Mouse (Mus musculus) small intestine, adult 10 weeks (tissue): ENCODE data around the gene Kera. TPM values are rescaled to one million over a fixed set of nuclear protein-coding genes. Genes with fewer than 3 reads are reported as not detected.

ENCODE experiments used
- polyA plus RNA-seq: library from polyadenylated mRNA; stranded (reverse); fragments of 350-450 nt; fragmentation: Illumina TruSeq; extraction: RNeasy Lipid Tissue Mini Kit (QIAGEN cat#74804); gene quantifications from one replicate; pipeline ENCODE4 v1.2.3, GENCODE M21; 2014; ENCODE audit warnings: low replicate concordance

Gene Kera
- polyA plus RNA-seq, result not detected

DNA sequence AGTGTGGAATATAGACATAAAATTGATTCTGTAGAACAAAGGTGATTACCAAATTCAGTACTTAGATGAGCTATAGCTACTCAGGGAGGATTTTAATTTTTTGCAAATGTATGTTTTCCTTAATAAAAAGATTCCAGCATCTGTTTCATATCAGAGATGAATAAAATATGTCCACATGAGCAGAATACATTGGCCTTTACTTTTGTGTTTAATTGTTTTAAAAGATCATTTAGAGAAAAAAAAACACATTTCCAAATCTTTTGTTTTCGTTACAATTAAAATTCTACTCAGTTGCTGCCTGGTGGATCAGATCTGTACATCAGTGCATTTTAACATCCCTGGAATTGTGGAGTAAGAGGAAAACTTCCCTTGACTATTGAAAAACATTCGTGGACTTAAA, at the start of gene Kera:
Kera (plus strand) TSS at position 301 of the 400 bp plus-strand sequence.

DNA sequence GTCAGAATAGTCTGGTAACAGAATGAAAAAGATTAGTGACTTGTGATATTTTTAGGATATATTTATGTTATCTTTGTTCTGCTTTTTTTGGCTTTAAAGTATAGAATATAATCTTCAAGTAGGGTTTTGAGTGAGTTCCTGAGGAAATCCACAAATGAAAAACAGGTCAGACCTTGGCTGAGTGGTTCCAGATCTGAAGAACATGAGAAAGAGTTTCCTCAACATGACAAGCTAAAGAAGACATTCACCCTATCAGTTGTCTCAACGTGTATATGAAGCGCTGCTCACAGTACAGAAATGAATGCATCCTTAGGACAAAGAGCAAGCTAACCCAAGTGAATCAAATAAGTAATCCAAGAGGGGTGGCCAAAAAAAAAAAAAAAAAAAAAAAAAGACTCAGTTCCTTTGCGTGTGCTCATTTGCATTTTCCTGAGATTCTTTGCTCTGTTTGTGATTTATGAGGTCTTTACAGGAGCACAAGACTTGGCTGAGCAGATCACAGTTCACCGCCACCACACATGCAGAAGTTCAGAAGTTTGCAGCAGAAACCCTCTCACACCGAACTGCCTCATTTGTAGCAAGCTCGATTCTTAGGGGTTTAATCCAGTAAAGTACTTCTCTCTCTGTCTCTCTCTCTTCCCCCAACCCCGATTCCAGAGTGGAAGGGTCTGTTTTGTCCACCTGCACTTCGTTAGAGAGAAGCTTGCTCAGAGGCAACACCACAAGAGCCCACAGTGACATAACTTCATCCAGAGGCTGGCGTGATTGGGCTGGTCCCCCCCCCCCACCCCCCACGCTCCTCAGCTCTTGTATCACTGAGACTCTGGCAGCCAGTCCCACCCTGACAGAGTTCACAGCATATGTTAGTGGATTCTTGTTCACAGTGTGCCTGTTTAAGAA, 41.5 kb upstream of the Kera start, which contains the start of gene Lum:
Lum (plus strand) TSS at position 172 of the 900 bp plus-strand sequence.

DNA sequence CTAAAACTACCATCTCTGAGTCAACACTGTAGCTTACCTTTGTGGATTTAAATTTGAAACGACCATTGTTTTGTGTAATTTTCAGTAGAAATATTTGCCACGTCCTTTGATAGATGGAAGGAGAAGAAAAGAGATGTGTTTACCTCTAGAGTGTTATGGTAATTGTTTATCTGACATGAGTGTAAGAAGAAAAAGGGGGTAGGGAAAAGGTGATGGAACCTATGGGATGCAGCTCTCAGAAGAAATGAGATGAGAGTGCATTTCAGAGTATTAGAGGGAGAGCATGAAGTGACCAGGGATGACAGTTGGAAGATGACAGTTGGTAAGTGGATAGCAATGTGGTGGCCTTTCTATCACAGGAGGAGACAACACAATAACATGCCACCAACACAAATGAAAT, 37.1 kb downstream of the Kera start, which contains the start of gene Epyc:
Epyc (plus strand) TSS at position 301 of the 400 bp plus-strand sequence.

Other genes with a start within 250 kb of the Kera start
- 316 TPM for gene Dcn, start 127.3 kb upstream of the Kera start, polyA plus RNA-seq
- 49.0 TPM for gene Lum, start 41.8 kb upstream of the Kera start, polyA plus RNA-seq
- gene Epyc, start 37.2 kb downstream of the Kera start, polyA plus RNA-seq, result 0.48 TPM
- not detected for gene Ccer1, start 86.2 kb downstream of the Kera start, polyA plus RNA-seq
- not detected for gene C030005K15Rik, start 119.9 kb downstream of the Kera start, polyA plus RNA-seq